Comparison of ENCODE assay signal across 24 mouse cellular contexts in genomic region chr2:8347867-8348266, GRCm38 (mm10).
"Had no signal": no experiment of that assay in that cellular context is flagged by ENCODE, and none has a peak within 500 bp of the region (broad histone marks: within the 10 kb centered on the region; RNA-seq: fewer than 3 reads in every experiment).

No protein-coding gene starts in this region.

- H3K4me3 ChIP-seq: gastrocnemius, adult 2 months; heart, embryonic 10.5 days; heart, embryonic 12.5 days; hindbrain, embryonic 13.5 days; hindbrain, embryonic 15.5 days; kidney, embryonic 15.5 days; limb, embryonic 13.5 days; limb, embryonic 15.5 days; liver, embryonic 12.5 days had no signal

- H3K27ac ChIP-seq: gastrocnemius, adult 2 months; heart, embryonic 10.5 days; hindbrain, embryonic 13.5 days; hindbrain, embryonic 15.5 days; hindbrain, postnatal 0 days; kidney, embryonic 15.5 days; kidney, postnatal 0 days; limb, embryonic 13.5 days; limb, embryonic 15.5 days; liver, embryonic 12.5 days; liver, embryonic 14.5 days had no signal

- DNase-seq: gastrocnemius, adult 2 months; gastrocnemius, postnatal 10 days; gastrocnemius, postnatal 25 days; heart, adult 18-20 months; heart, postnatal 10 days; heart, postnatal 36 days; kidney, adult 11 months; kidney, adult 2 months; kidney, adult 9 months; kidney, postnatal 14 days; kidney, postnatal 36 days; layer of hippocampus, postnatal 36 days; left cerebral cortex, postnatal 4 days had no signal
